Mouse (Mus musculus): ENCODE results near the gene Card11. TPM values are rescaled to one million over a fixed set of nuclear protein-coding genes. Genes with fewer than 3 reads are reported as not detected.

Card11 gene
- total RNA-seq, 2 experiments from 2014 or later, result 1.6 to 2.5 TPM

DNA sequence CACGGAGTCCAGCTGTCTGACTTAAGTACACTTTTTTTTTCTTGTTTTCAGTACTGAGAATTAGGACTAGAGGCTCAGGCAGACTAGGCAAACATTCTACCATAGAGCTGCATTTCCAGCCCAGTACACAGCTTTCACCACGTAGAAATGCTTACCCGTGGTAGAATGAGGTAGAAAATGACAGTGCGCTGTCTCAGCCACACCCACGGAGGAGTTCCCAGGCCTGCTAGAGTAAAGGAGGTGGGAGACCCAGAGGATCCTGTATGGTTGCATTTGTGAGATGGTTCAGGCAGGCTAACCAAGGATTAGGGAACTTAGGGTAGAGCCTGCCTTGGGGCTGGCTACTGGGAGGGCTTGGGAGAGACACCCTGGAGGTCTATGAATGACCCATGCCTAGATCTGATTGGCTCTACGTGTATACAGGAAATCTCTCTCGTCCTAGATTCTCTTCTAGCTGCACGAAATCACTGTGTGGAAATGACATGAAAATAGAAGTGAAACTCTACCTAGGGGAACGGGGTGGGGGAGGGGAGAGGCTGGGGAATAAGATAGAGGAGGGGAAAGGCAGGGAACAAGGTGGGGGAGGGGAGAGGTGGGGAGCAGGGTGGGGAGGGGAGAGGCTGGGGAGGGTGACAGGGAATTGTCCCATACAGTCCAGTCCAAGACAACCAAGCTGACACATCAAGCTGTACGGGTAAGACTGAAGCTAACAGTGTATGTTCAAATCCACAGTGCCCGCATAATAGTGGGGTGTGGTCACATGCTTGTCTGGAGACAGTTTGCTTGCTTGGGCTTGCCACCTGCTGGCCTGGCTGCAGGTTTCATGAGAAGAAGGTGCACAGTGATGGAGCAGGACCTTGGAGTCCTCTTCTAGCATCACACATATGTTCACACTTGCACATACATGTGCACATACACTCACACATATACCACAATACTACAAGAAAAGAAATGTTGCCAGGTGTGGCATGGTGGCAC is 8.0 kb downstream of the Card11 start:
- DNase-seq, result no peak

DNA sequence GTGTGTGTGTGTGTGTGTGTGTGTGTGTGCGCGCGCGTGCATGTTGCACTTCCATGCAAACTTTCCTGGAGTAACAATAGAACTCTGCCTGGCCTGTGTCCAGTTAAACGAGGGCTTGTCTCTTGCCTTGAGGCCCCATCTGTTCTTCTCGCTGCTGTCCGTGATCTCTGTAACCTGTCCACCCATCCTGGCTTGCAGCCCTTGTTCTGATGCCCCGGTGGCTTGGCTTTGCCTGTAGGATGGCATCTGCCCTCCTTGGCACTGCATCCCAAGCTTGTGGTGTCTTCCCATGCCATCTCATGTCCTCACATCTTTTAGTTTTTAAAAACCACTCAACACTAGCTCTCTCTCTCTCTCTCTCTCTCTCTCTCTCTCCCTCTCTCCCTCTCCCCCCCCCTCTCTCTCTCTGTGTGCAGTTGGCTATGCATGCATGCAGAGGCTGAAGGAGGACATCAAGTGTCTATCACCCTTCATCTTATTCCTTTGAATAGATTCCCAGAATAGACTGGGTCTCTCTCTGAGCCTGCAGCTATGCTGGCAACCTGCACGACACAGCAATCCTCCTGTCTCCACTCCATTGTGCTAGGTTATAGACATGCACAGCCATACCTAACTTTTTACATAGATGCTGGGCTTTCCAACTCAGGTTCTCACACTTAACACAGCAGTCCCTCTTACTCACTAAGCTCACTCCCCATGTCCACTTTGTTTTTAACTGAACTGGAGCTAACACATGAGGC is 14.9 kb downstream of the Card11 start:
- DNase-seq, result no peak

DNA sequence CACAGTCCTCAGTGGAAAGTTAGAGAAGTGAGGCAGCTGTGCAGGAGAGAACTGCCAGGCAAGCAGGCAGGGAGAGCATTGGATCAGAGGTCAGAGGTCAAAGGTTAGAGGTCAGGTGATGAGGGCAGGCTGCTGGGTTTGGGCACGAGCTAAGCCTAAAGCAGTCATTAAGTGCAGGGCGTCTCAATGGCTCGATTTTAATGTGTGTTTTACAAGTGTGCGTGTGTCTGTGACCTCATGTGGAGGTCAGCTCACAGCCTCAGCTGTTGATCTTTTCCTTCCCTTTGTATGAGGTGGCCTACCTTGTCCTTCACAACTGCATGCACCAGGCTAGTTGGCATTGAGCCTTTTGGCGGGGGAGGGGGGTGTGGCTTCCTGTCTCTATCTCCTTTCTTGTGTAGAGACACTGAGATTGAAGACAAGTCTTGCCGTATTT is 19.0 kb downstream of the Card11 start:
- DNase-seq, result peak; percentile 61

DNA sequence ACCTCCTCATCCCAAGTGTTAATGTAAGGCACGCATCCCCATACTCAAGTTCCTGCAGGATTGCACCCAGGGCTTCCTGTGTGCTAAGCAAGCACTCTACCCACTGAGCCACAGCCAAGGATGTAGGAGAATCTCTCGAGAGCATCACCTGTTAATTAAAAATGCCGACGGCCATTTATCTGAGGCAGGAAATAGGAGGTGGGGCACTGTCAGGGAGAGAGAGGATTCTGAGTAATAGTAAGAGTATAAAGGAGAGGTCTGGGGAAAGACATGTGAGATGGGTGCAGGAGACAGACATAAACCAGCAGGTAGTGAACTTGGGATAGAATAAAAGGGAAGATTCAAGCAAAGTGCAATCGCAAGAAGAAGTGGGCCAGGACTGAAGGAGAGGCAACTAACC is 19.6 kb downstream of the Card11 start:
- DNase-seq, result no peak

DNA sequence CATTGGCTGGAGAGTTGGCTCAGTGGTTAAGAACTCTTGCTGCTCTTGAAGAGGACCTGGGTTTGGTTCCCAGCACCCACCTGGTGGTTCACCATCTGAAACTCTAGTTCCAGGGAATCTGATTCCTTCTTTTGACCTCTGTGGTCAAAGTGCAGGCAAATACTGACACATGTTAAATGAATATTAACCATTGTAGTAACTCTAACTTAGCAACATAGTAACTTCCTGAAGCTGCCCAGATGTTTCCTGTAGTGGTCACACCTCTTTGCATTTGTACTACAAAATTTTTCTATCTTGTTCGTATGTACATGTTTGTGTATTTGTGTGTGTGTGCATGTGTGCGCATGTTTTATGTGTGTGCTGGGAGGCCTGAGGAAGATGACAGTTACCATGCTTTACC is 20.3 kb downstream of the Card11 start:
- no peak for DNase-seq

DNA sequence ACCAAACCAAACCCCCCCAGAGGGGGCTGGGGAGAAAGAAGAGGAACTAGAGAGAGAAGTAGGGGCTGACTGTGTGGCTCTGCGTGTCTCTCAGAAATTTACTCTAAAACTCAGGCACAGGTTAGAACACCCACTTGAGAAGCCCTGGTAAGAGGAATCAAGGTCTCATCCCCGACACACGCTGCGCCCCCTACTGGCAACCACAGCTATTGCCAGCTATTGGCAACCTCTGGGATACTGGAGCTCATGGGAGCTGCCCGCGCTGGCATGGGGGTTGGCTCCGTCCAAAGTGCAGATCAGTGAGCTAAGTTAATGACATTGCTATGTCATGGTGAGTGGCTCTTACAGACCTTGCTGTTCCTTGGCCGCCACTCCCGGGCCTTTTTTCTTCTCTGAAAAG is 37.4 kb downstream of the Card11 start:
- DNase-seq, result peak; percentile 73

DNA sequence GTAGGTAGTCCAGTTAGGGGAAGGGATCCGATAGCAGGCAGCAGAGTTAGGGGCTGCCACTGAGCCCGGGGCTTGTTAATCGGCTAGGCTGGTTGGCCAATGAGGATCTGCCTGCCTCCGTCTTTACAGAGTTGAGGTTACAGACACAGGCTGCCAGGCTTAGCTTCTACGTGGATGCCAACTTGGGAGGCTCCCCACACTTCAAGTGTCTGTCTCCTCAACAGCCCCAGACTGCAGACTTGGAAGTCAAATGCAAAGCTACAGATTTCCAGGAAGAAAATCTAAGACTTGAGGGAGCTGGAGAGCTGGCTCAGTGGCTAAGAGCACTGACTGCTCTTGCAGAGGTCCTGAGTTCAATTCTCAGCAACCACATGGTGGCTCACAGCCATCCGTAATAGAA is 39.6 kb downstream of the Card11 start:
- DNase-seq, result no peak

DNA sequence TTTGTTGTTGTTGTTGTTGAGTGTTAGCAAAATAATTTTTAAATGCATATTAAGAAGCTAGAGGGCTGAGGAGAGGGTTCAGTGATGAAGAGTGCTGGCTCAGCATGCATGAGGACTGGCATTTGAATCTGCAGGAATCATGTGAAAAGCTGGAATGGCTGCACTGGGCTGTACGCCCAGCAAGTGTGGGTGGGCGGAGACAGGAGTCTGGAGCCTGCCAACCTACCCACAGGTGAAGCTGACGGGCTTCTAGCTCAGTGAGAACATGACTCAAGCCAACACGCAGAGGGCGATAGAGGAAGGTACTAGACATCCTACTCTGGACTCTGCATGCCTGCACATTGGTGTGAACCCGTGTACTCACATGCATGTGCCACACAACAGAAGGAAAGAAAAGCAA is 41.2 kb downstream of the Card11 start:
- DNase-seq, result no peak

DNA sequence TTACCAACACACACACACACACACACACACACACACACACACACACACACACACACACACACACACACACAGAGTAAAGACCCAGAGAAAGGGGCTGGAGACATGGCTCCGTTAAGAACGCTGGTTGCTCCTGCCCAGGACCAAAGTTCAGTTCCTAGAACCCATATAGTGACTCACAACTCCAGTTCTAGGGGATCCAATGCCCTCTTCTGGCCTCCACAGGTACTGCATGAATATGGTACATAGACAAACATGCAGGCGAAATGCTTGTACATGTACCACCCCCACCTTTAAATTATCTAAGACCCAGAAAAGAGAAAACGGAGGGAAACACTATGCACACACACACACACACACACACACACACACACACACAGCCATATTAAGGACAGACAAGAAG is 43.3 kb downstream of the Card11 start:
- DNase-seq, result no peak

DNA sequence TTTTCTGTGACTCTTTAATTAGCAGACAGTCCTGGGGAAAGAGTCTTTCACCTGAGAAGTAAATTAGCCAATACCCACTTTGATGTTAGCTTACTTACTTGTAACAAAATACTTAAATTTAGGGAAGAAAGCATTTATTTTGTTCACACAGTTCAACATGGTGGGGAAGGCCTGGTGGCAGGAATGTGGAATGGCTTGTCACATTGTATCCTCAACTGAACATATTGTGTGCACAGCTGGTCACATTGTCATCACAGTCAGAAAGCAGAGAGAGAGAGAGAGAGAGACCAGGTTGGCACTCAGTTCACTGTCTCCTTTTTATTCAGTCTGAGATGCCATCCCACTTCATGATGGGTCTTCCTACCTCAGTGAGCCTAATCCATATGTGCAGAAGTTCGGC is 44.7 kb downstream of the Card11 start:
- no peak for DNase-seq

DNA sequence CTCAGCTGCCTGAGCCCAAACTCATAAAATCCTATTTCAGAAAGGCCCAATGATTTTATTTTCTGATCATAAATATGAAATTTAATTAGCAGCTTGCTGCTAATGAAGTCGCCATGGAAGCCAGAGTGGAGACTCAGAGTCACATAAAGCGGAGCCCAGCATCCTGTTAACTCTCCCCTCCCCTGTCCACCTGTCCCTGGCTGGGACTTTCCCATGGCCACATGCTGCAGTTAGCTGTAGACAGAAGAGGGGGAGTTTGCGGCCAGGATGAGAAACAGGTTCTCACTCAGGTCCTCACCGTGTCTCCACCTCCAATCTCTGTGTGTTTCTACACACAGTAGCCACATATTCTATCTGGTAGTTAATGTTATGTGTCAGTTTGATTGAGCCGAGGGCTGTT is 48.6 kb downstream of the Card11 start:
- DNase-seq, result no peak

DNA sequence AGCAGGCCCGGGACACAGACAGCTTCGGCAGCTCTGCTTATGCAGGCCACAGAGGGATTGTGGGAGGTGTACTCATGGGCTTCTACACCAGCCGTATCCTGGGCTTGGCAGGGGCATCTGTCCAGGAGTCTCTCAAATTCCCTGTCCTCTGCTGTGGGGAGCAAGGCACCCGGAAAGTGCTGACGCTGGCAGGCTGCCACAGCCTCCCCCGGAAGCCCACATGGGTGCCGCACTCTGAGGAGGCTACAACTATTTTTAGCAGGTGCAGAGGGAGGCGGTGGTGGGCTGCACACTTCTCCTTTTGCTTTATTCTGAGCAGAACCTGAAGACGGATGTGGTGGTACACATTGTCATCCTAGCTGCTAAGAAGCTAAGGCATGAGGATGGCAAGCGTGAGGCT is 52.4 kb downstream of the Card11 start:
- no peak for DNase-seq

DNA sequence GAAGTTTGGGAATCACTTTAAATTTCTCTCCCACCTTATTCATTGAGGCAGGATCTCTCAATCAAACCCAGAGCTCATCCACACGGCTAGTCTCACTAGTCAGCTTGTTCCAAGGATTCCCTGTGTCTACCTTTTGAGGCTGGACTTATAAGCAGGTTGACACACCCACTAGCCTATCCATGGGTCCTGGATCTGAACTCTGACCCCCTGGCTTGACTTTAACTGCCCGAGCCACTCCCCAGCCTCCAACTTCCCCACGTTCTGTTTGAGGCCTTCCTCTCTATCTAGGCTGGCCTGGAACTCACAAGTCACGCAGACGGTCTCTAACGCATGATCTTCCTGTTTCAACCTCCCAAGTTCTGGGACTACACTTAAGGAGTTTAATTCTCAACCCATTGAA is 54.3 kb downstream of the Card11 start:
- no peak for DNase-seq

DNA sequence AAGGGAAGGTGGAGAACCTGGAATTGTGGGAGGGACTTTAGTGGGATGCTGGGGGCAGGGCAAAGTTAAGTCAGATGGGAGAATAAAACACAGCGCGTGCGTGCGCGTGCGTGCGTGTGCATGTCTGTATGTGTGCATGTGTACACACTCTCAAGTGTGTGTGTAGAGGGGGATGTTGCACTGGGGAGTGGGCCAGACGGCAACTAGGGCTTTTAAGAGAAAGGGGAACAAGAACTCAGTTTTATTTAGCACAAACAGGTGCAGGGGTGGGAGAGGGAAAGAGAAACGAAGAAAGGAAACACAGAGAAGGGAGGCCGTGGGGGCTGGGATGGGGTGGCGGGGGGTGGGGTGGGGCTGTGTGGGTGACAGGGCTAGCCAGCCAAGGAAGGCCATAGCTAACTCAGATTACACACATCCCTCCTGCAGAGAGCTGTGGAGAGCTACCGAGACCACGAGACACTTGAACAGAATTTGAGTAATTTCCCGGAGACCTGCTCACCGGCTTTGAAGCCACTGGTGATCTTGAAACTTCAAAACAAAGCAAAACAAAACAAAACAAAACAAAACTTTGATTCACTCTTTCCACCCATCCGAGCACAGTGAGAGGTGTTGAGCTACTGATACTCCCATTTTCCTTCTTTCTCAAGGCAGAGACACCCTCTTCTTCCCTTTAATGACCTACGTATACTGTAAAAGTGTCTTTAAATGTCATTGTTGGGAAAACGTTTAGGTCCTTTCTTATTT is 55.8 kb downstream of the Card11 start:
- DNase-seq, result no peak

DNA sequence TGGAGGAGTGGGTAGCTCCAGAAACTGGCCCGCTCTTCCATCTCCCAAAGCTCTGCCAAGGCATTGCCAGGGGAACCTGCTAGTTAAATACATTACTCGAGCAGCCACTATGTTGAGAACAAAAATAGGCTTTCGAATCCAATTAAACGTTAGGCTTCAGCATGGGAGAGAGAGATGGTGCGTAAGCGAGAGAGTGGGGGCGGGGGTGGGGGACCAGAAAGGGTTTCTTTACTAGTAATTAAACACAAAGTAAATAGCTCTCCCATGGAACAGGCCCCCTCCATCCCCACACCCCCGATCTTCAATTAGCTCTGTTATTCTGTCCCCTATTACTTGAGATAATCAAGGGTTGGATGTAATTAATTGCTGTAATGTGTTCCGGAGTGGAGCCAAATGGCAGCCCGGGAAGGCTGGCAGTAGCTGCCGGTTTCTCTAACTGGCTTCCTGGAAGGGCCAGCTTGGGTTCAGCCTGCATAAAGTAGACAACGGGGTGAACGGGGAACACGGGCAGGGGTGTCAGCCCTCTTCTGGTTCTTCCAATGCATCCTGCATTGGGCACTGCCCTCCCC is 59.4 kb downstream of the Card11 start:
- DNase-seq, result no peak

DNA sequence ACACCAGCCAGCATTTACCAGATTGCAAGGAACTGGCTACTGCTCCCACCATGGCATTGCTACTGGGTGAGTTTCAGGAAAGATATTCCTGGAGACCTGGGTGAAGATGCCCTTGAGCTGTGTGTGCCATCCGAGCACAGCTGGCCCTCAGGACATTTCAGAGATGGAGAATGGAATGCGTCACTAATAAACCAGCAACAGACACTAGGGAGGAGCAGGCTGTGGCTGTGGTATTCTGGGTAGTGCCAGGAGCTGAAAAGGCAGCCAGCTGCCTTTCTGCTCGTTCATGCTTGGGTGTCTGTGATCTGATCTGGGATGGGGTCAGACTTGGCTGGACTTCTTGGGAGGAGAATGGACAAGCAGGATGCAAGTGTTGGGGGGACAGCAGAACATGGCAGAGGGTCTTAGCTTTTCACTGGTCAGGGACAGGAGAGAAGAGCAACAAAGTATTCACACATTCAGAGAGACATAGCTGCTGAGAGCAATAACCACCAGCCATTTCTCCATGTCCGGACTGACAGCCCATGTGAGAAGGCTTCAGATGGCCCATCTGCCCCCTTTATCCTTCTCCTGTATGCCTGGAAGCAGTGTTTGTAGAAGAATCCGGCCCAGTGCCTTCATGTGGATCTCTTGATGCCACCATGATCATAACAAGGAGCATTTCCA is 60.0 kb downstream of the Card11 start:
- DNase-seq, result no peak

DNA sequence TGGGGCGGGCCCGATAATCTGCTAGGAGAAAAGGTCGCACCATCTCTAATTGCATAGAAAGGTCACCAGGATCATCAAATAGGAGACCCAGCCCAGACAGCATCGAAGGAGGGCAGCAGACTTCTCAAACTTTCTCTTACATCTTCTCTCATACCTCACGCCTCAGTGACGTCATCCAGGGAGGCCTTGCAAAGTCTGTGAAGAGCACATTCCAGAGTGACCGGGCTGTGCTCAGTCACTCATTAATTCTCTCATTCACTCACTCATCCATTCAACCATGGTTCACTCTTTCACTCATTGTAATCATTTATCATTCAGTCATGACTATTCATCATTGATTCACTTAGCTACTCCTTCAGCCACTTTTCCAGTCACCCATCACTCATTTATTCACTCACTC is 63.6 kb downstream of the Card11 start:
- DNase-seq, result no peak

DNA sequence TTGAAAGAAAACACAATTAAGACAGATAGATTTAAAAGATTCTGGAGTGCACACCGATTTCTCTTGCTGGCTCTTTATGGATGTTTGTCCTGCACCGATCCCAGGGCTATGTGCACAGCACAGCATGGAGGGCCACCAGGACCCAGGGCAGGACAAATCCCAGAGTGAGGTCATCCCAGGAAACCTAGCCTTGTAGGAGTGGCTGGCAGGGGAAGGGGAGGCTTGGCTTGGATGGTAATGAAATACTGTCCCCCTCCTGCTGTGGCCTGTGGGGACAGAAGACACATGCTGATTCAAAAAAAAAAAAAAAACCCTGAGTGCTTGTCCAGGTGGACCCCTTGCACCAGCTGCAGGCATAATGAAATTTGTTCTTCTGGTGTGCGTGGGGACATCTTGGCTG is 64.5 kb downstream of the Card11 start:
- DNase-seq, result no peak

DNA sequence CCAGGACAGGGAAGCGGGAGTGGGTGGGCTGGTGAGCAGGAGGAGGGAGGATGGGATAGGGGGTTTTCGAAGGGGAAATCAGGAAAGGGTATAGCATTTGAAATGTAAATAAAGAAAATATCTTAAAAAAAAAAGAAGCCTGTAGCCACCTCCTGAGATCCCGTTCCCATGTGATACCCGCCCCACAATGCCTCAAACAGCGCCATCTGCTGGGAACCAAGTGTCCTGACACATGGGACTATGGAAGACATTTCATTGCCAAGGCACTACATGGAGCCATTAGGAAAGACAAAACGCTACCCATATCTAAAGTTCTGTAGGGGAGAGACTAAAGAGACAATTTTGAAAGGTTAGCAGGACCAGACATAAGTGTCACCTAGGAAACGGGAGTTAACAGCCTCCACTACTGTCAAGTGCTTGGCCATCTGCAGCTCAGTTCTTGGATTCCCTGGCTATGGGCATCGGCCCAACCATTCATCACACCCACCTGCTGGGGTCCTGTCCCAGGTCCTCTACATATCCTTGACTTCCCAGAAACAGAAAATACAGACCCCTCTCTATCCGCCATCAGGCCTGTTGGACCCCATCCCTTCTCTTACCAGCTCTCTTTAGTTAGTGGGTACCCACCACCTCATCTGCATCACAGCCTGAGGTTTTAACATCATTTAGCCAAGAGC is 65.6 kb downstream of the Card11 start:
- DNase-seq, result no peak

DNA sequence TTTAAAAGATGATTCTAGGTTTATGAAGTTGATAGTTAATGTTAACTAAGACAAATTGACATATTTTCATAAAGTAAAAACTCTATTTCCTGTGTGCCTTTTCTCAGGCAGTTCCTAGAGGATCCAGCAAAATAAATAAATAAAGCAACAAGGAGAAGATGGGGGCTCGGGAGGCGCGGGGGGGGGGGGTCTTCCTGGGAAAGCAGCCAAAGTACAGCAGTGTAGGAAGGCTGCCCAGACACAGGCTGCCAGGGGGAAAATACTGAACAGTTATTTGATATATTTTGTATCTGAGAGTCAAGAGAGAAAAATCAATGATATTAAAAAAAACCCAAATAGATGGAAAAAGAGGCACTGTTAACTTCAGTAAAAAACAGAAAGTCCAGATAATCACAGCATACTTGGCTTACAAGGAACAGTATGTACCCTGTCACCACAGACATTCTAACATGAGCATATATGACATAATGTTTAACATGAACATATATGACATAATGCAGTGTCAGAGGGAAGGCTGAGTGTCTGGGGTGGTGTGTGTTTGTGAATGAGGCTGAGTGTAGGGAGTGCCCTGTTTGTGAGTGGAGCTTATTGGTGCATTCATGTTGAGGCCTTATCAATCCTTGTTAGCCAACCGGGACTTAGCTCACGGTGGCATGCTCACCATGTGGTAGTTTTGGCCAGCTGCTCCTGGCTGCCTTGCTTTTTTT is 68.7 kb downstream of the Card11 start:
- no peak for DNase-seq

DNA sequence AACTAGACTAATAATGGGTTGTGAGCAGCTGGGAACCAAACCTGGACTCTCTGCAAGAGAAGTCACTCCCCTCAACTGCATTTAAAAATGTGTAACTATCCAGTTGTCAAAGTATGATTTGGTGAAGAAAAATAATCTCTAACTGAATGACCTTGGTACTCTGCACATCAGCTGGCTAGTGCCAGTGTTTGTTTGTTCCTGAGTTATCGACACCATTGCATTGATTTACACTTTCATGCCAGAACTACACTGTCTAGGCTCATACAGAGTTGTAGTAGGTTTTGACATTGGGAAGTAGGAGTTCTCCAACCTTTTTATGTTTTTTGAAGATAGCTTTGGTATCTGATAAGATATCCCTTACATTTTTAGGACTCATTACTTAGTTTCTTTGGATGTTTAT is 81.9 kb downstream of the Card11 start:
- DNase-seq, result no peak
